Mouse (Mus musculus) testis, adult 2 months (tissue): ENCODE data around the gene Tll2. TPM values are rescaled to one million over a fixed set of nuclear protein-coding genes. Genes with fewer than 3 reads are reported as not detected.

ENCODE experiments used
- H3K27ac ChIP-seq: fragments of 200-500 bp; 2 replicates; pipeline ENCODE4 v1.5.1; 2012; ENCODE audit warnings: low read depth, low read length; ENCODE audit not compliant: control insufficient read depth, insufficient read depth
- H3K27me3 ChIP-seq: fragments of 200-500 bp; 2 replicates; pipeline ENCODE4 v1.6.1; 2012; ENCODE audit warnings: mild to moderate bottlenecking, low read length, moderate library complexity; ENCODE audit not compliant: control insufficient read depth, insufficient read depth
- H3K36me3 ChIP-seq: fragments of 200-500 bp; 2 replicates; pipeline ENCODE4 v1.6.1; 2012; ENCODE audit warnings: mild to moderate bottlenecking, low read length; ENCODE audit not compliant: control insufficient read depth, insufficient read depth
- H3K4me1 ChIP-seq: fragments of 200-500 bp; 2 replicates; pipeline ENCODE4 v1.6.1; 2012; ENCODE audit warnings: low read length; ENCODE audit not compliant: control insufficient read depth, insufficient read depth
- H3K4me3 ChIP-seq: fragments of 200-500 bp; 2 replicates; pipeline ENCODE4 v1.5.1; 2012; ENCODE audit warnings: low read depth, mild to moderate bottlenecking, low read length, moderate library complexity, mixed read lengths; ENCODE audit not compliant: control insufficient read depth
- CTCF ChIP-seq: fragments of 200-500 bp; IDR thresholded peaks from 2 replicates; pipeline ENCODE4 v1.5.1; 2012; ENCODE audit warnings: low read depth, mild to moderate bottlenecking, inconsistent platforms, low read length, moderate library complexity; ENCODE audit not compliant: control insufficient read depth, insufficient read depth, insufficient replicate concordance
- POLR2A ChIP-seq: fragments of 200-500 bp; IDR thresholded peaks from 2 replicates; pipeline ENCODE4 v1.6.1; 2012; ENCODE audit warnings: low read depth, mild to moderate bottlenecking, inconsistent platforms, low read length, moderate library complexity; ENCODE audit not compliant: control insufficient read depth
- polyA plus RNA-seq: library from polyadenylated mRNA; depleted of rRNA; stranded (reverse); fragments of >200 nt; gene quantifications from 2 replicates; pipeline ENCODE4 v1.2.3, GENCODE M21; 2012

The Tll2 gene
- polyA plus RNA-seq, 1 experiment = 0.40 TPM

- TF ChIP-seq CTCF = no peak
- no peak for TF ChIP-seq POLR2A
- Histone ChIP-seq H3K27ac (no peak overlapping the region), H3K36me3 (no peaks in the 10 kb centered on the region), H3K27me3 (no peaks in the 10 kb centered on the region), H3K4me3 (no peak overlapping the region), H3K4me1 (no peaks in the 10 kb centered on the region)
Measured at GRCm38 (mm10) chr19:41154681-41155080, 52.0 kb downstream of the Tll2 start.

- Histone ChIP-seq H3K36me3 (no peaks in the 10 kb centered on the region), H3K4me3 (no peak overlapping the region), H3K4me1 (no peaks in the 10 kb centered on the region), H3K27me3 (no peaks in the 10 kb centered on the region), H3K27ac (no peak overlapping the region)
- TF ChIP-seq CTCF (no peak), POLR2A (no peak)
Measured at GRCm38 (mm10) chr19:41152462-41152861, 54.2 kb downstream of the Tll2 start.

- Histone ChIP-seq H3K27me3 (no peaks in the 10 kb centered on the region), H3K4me1 (no peaks in the 10 kb centered on the region)
- no peak for TF ChIP-seq CTCF
- no peak for TF ChIP-seq POLR2A
Measured at GRCm38 (mm10) chr19:41152016-41152370, 54.6 kb downstream of the Tll2 start.

DNA sequence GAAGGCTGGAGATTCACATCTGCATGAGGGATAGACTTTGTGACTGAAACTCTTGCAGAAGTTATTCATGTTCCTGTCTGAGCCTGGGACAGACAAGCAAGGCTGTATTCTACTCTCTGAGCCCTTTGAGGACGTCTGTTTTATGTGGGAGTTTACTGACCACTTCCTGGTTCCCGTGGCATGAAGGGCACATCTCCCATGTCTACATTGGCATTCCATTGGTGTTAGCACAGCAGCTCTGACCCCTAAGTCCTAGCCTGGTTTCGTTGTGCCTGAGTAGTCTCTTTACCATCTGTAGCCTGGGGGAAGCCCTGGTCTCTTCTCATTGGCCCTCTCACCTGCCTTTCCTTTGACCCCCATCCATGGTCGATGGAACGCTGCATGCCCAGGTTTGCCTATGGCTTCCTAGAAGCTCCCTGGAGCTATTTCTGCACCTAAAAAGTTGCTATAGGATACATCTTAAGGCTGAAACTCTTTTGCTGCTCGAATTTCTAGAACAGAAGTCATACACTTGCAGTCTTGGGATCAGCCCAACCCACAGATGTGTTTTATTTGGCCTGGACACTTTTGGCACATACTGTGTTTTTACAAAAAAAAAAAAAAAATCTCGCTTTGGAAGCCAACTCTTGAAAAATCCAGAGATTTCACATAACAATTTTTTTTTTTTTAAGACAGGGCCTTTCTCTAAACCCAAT lies 55.2 kb downstream of the Tll2 start:
- Histone ChIP-seq H3K36me3 (no peaks in the 10 kb centered on the region), H3K4me1 (no peaks in the 10 kb centered on the region), H3K4me3 (no peak overlapping the region), H3K27me3 (no peaks in the 10 kb centered on the region), H3K27ac (no peak overlapping the region)
- TF ChIP-seq CTCF (no peak), POLR2A (no peak)

More at GRCm38 (mm10) chr19:41152016-41152370, 54.6 kb downstream of the Tll2 start:
- Histone ChIP-seq H3K27ac (no peak overlapping the region), H3K4me3 (no peak overlapping the region), H3K36me3 (no peaks in the 10 kb centered on the region)

DNA sequence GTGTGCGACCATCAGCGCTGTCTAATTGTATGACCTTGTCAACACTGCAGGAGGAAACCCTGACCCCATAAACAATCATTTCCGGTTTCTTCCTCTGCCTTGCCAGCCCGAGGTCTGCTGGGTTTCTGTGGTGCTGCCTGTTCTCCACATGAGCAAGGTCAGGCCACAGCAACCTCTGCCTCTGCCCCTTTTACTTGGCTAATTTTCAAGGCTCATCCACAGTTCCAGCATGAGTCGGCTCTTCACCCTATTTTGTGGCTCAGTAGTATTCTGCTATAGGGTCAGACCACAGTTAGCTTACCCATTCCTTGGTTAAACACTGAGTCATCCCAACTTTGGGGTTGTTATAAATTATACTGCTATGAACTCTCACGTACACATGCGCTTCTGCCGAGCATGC lies 65.7 kb downstream of the Tll2 start:
- Histone ChIP-seq H3K4me1 (no peaks in the 10 kb centered on the region), H3K27ac (no peak overlapping the region), H3K4me3 (no peak overlapping the region), H3K27me3 (no peaks in the 10 kb centered on the region), H3K36me3 (no peaks in the 10 kb centered on the region)
- TF ChIP-seq POLR2A (no peak), CTCF (no peak)

DNA sequence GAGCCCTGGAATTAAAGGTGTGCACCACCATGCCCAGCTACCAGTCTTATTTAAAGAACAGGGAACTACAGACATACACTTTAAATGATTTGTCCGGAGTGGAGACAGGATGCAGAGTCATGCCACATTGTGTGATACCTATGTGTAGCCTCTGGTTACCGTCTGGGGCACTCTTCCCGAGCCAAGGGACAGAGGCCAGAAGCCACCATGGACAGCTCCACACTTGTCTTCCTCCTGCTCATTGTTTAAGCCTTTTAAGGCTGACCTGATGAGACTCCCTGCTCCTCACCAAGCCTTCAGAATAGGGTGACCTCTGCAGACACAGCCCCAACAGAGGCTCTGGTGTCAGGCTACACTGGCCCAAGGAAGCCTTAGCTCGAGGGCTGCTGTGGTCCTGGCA lies 67.0 kb downstream of the Tll2 start:
- no peak for TF ChIP-seq CTCF
- TF ChIP-seq POLR2A = no peak
- Histone ChIP-seq H3K27ac (no peak overlapping the region), H3K4me1 (no peaks in the 10 kb centered on the region), H3K36me3 (no peaks in the 10 kb centered on the region), H3K27me3 (no peaks in the 10 kb centered on the region), H3K4me3 (no peak overlapping the region)

DNA sequence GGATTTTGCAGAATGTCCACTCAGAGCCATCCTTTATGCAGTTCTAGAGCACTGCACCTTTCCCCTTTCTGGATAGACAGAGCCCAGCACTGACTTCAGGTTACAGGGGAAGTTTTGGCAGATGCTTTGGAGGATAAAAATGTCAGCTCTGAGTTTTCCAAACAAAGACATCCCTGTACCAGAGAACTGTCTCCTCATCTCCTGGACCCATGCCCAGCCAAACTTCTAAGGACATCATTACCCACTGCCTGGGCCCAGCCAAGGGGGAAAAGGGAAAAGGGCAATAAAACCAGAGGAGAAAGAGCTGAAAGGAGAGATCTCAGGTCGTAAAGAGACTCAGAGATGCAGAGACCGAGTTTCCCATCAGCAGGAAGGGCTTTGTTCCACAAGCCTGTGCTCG lies 83.6 kb downstream of the Tll2 start:
- no peaks in the 10 kb centered on the region for H3K36me3 ChIP-seq
- H3K27me3 ChIP-seq = no peaks in the 10 kb centered on the region
- H3K4me3 ChIP-seq = no peak overlapping the region
- no peak for TF ChIP-seq CTCF
- no peak for TF ChIP-seq POLR2A
- H3K27ac ChIP-seq = no peak overlapping the region
- H3K4me1 ChIP-seq = no peaks in the 10 kb centered on the region; the same call in 1 of the 2 replicates
